Mouse (Mus musculus) CD8-positive naive resting alpha-beta T cell, adult 57 days (primary cell): ENCODE data around the gene Tsks. TPM values are rescaled to one million over a fixed set of nuclear protein-coding genes. Genes with fewer than 3 reads are reported as not detected.

Experiments
- total RNA-seq: library from RNA; stranded (reverse); gene quantifications from one replicate; pipeline ENCODE4 v1.2.4, GENCODE M21; 2023

Gene Tsks
- total RNA-seq, result not detected

GRCm38 (mm10) chr7:44942904-44943303, at the start of gene Tsks:
Gene Tsks, plus strand, starts transcription at chr7:44943204.

DNA sequence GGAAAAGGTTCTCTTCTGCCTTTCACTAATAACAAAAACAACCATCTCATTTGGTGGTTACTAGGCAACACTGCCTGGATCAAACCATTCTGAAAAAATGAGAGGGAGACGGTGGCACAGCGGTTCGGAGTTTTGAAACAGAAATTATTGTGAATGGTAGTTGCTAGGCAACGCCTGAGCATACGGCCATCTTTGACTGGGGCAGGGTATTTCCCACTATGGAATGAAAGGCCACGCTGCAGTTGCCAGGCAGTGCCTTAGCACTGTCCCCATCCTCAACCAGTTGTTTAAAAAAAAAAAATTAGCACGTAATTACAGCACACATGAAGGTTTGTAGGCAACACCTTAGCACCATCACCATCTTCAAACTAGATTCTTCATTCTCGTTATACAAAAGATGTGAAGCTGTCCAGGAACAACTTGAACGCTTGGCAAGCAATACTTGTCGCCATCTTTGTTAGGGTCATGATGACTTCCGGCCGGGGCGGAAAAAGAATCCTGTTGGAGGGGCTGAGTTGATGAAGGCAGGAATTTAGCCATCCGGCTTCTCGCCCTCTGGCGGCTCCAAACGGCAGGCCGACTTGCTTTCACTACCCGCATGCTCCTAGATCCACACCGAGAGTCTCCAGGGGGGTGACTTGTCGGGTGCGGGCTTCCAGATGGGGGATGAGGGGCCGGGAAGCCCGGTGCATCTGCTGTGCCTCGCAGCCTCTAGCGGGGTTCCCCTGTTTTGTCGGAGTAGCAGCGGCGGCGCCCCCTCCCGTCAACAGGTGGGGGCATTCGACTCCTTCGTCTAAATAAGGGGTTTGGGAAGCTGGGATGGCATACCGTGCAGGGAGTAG, 47.2 kb upstream of the Tsks start, which contains the start of gene Fuz:
Gene Fuz, plus strand, starts transcription at position 487 of the 842 bp plus-strand sequence.

GRCm38 (mm10) chr7:44929204-44930151, 13.5 kb upstream of the Tsks start, which contains the start of gene Ap2a1:
Gene Ap2a1, minus strand, starts transcription at chr7:44929496.

DNA sequence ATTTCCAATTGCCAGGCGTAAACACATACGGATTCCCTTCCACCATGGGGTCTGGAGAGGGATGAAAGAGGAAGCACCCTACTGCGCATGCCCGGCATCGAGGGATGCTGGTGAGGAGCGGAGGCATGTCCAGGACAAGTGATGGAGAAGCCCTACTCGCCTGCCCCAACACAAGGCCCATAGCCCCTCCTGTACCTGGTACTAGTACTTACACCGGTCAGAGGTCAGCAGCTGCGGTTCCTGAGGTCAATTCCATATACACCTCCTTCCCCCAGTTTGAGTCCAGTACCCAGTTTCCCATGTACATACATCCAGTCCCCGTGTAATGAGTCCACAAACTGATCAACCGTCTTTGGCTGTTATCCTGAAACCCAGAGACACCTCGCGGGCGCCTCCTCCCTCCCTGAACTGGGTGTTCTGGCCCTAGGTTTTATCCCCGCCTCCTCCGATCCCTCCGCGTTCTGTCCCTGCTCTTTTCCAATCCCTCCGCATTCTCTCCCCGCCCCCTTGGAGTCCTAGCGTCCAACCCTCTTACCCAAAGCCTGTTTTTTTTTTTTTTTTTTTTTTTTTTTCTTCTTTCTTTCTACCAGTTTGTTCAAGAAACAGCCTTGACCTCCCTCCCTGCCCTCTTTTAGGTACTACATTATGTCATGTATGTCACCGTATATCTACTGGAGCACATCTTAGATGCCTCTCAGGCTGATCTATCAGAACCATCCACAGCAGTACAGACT, 31.5 kb downstream of the Tsks start, which contains the start of gene Cpt1c:
Gene Cpt1c, minus strand, starts transcription at position 469 of the 734 bp plus-strand sequence.

GRCm38 (mm10) chr7:44986192-44986878, 43.3 kb downstream of the Tsks start, which contains the start of gene Prmt1:
Gene Prmt1, minus strand, starts transcription at chr7:44986568.

GRCm38 (mm10) chr7:44997231-44997939, 54.4 kb downstream of the Tsks start, which contains the start of gene Irf3:
Gene Irf3, plus strand, starts transcription at chr7:44997648.

DNA sequence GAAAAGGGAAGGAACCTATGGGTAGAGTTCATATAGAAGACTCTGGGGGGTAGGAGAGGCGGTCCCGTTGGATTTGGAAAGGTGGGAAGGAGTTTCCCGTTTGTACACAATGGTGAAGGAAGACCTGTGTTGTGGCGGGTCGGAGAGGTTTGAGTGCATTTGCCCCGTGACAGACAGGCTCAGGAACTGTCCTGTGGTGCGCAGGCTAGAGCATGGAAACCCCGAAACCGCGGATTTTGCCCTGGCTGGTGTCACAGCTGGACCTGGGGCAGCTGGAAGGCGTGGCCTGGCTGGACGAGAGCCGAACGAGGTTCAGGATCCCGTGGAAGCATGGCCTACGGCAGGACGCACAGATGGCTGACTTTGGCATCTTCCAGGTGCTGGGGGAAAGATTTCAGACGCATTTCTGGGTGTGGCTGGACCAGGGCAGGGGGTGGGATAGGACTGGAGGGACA, 55.5 kb downstream of the Tsks start, which contains the start of gene Bcl2l12:
Gene Bcl2l12, minus strand, starts transcription at position 212 of the 455 bp plus-strand sequence.

Other genes starting within 250 kb of the Tsks start
- gene Izumo2, start 234.5 kb upstream of the Tsks start, total RNA-seq, result not detected
- 74.9 TPM for gene Vrk3, start 194.8 kb upstream of the Tsks start, total RNA-seq
- gene Zfp473, start 192.2 kb upstream of the Tsks start, total RNA-seq, result 1.3 TPM
- gene Nup62, start 127.1 kb upstream of the Tsks start, total RNA-seq, result 45.1 TPM
- 14.0 TPM for gene Il4i1, start 126.8 kb upstream of the Tsks start, total RNA-seq
- gene Atf5, start 126.5 kb upstream of the Tsks start, total RNA-seq, result 4.8 TPM
- gene Akt1s1, start 94.2 kb upstream of the Tsks start, total RNA-seq, result 47.0 TPM
- 80.3 TPM for gene Tbc1d17, start 94.1 kb upstream of the Tsks start, total RNA-seq
- 46.8 TPM for gene Pnkp, start 86.1 kb upstream of the Tsks start, total RNA-seq
- gene Ptov1, start 73.4 kb upstream of the Tsks start, total RNA-seq, result 26.6 TPM
- gene Med25, start 50.5 kb upstream of the Tsks start, total RNA-seq, result 62.0 TPM
- 23.6 TPM for gene Fuz, start 47.1 kb upstream of the Tsks start, total RNA-seq
- gene Ap2a1, start 13.7 kb upstream of the Tsks start, total RNA-seq, result 88.4 TPM
- not detected for gene Cpt1c, start 31.6 kb downstream of the Tsks start, total RNA-seq
- 147 TPM for gene Prmt1, start 43.4 kb downstream of the Tsks start, total RNA-seq
- gene Irf3, start 54.4 kb downstream of the Tsks start, total RNA-seq, result 127 TPM
- gene Bcl2l12, start 55.5 kb downstream of the Tsks start, total RNA-seq, result 20.4 TPM
- gene Scaf1, start 73.2 kb downstream of the Tsks start, total RNA-seq, result 77.3 TPM
- 11.4 TPM for gene Rras, start 74.8 kb downstream of the Tsks start, total RNA-seq
- 65.4 TPM for gene Prr12, start 109.7 kb downstream of the Tsks start, total RNA-seq
- 59.3 TPM for gene Nosip, start 119.2 kb downstream of the Tsks start, total RNA-seq
- gene Prrg2, start 119.5 kb downstream of the Tsks start, total RNA-seq, result 1.7 TPM
- 28.4 TPM for gene Rcn3, start 149.0 kb downstream of the Tsks start, total RNA-seq
- 49.4 TPM for gene Fcgrt, start 160.6 kb downstream of the Tsks start, total RNA-seq
- 3,136 TPM for gene Rps11, start 181.2 kb downstream of the Tsks start, total RNA-seq
- 5,943 TPM for gene Rpl13a, start 185.6 kb downstream of the Tsks start, total RNA-seq
- 1.6 TPM for gene Gm45713, start 193.0 kb downstream of the Tsks start, total RNA-seq
- 167 TPM for gene Flt3l, start 193.2 kb downstream of the Tsks start, total RNA-seq
- gene Pih1d1, start 211.1 kb downstream of the Tsks start, total RNA-seq, result 32.4 TPM
- 60.3 TPM for gene Aldh16a1, start 211.4 kb downstream of the Tsks start, total RNA-seq
- not detected for gene Slc17a7, start 220.7 kb downstream of the Tsks start, total RNA-seq
- gene Gfy, start 236.4 kb downstream of the Tsks start, total RNA-seq, result not detected
- not detected for gene Pth2, start 237.8 kb downstream of the Tsks start, total RNA-seq